Mouse (Mus musculus) kidney, postnatal 36 days (tissue): ENCODE data around the gene Fbxo41.
A peak's percentile ranks its signal among the peaks of the same experiment; 100 is the strongest.

ENCODE experiments used
- DNase-seq, 2 experiments: peaks; one replicate each; pipeline ENCODE4 v3.0.0; 2021 to 2022; ENCODE audit warnings: mixed read lengths in 2 of 2

Fbxo41 gene

DNA sequence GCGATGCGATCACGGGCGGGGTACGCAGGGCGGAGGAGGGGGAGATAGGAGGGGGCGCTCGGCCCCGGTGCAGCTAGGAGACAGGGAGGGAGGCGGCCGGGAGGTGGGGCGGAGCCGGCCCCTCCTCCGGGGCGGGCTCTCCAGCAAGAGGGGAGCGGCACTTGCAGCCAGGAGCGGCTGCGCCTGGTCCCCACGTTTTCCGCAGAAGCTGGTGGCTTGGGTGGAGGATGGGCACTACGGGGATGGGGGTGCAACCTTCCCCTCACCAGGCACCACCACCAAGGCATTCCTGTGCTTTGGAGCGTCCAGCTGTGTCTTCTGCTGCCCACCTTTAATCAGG, at the start of gene Fbxo41:
Gene Fbxo41, minus strand, starts transcription at position 84 of the 340 bp plus-strand sequence.
- peak; percentile 4 to 28 for DNase-seq

- no peak for DNase-seq
These were observed 44.8 kb upstream of the Fbxo41 start for GRCm38 (mm10) chr6:85547642-85548041.

DNA sequence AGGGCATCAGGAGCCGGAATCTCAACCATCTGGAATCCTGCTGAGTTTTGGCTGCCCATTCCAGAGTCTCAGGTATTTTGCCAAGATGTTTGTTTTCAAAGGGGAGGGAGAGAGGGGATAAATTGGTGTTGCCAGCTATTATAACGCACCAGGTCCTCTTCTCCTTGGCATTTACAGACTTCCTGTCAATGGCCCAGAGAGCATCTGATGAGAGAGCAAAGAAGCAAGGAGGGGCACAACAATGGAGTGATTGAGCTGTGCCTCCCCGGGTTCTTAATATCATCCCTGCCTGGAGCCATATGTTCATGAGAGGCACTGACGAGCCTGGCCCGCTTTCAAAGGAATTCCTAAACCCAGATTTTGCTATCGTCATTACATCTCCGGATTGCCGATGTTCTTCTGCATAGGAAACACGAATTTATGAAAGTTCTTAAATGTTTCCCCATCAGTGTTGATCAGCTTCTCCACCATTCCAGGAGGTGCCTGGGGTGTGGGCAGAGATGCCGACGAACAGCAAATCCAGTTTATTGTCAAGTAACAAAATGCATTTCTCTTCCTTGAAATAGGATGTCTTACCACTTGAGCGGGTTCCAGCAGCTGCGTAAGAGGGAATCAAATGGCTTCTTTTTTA, 41.6 kb upstream of the Fbxo41 start:
- DNase-seq = no peak

GRCm38 (mm10) chr6:85543351-85544175, 40.8 kb upstream of the Fbxo41 start:
- no peak for DNase-seq

GRCm38 (mm10) chr6:85522825-85523224, 20.0 kb upstream of the Fbxo41 start:
- no peak for DNase-seq

DNA sequence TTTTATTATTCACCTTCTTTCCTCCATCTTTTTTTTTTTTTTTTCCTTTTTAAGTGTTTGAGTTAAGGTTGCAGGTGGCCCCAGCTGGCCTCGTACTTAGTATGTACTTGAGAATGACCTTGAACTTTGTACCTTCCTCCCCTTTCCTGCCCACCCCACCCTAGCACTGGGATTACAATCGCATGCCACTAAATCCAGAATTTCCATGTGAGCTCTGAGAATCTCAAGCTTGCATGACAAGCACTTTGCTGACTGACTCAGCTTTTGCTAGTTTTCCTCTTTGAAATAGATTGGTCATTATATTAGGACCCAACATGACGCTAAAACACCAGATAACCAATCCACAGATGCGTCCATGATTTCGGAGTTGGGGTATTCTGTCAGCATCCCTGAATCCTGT, 19.2 kb upstream of the Fbxo41 start:
- DNase-seq = no peak

- DNase-seq = no peak
These were observed 15.4 kb upstream of the Fbxo41 start for GRCm38 (mm10) chr6:85518091-85518693.

DNA sequence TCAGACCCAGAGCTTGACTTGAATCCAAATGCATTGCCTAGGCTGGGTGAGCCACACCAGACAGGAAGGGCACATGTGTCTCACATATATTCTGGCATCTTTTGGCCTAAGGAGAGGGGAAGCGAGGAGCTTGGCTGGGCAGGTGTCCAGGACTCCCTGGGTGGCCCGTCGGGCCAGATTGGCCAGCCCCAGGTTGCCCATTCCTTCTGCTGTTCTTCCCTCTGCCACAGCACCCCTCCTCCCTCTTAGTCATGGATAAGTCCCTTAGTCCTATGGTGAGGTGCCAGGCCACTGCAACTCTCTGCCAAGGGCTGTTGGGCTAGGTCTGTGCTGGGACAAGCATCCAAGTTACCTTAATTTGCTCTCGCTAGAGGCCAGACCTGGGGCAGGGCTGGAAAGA, 13.1 kb upstream of the Fbxo41 start:
- DNase-seq = no peak

GRCm38 (mm10) chr6:85513531-85513910, 10.7 kb upstream of the Fbxo41 start, which contains the start of gene Egr4:
Egr4 (minus strand) TSS chr6:85513589.
- peak in 1 of 2 experiments; percentile 10 for DNase-seq

DNA sequence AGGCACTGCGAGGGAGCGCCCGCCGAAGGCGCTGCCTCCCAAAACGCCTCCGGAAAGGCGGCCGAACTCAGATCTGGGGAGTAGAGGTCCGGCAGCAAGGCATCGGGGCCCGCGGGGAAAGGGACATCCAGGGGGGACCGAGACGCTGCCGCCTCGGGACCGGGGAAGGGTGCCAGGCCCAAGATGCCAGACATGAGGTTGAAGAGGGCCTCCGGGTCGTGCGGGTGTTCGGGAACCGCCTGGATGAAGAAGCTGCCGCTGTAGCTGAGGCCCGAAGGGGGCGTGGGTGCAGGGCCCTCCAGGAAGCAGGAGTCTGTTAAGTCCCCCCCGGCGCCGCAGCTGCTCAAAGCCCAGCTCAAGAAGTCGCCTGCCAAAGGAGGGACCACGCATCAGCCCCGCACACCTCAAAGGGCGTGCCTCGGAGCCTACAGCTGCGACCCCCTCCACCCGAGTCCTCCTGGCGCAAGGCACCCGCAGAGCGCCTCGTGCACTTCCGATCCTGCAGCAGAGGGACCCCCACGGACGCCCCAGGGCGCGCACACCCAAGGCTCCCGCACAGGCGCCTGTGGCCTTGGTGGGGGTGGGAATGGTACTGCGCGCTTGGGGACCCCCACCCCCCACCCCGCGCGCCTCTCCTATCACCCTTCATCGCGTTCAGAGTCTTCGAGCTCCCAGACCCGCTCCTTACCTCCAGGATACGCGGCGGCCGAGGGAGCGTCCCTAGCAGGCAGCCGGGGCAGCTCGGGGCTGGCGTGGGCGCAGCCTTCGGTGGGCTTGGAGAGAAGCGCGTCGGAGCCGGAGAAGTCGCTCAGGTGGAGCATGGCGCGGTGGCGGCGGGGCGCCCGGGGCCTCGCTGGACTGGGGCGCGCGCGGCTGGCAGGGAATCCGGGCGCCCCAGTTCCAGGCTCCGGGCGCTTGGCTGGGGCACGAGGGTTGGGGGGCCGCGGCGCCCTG, 10.1 kb upstream of the Fbxo41 start:
- DNase-seq = no peak

- DNase-seq = no peak
These were observed 9.3 kb upstream of the Fbxo41 start for GRCm38 (mm10) chr6:85512056-85512440.

- DNase-seq = peak; percentile 9 to 73
These were observed 8.7 kb upstream of the Fbxo41 start for GRCm38 (mm10) chr6:85511286-85512055.

- peak; percentile 39 to 76 for DNase-seq
These were observed 7.7 kb upstream of the Fbxo41 start for GRCm38 (mm10) chr6:85510476-85510875.

DNA sequence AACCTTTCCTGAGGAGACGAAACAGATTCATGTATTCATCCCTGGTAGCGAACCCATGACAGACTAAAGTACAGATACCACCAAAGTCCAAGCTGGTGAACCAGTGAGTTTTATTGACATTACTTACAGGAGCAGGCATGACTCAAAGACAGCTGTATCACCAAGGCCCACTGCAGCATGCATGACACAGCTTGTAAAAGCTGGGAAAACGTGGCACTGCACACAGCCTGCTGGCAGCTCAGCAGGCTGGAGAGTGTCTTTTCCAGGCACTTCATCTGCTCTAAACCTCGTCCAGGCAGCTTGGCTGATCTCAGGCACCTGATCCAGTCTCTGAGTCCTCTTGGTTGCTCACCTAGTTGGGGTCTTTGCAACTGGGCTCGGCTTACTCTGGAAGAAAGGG, 5.8 kb upstream of the Fbxo41 start:
- DNase-seq = no peak

GRCm38 (mm10) chr6:85504908-85505307, 2.1 kb upstream of the Fbxo41 start:
- DNase-seq = no peak

DNA sequence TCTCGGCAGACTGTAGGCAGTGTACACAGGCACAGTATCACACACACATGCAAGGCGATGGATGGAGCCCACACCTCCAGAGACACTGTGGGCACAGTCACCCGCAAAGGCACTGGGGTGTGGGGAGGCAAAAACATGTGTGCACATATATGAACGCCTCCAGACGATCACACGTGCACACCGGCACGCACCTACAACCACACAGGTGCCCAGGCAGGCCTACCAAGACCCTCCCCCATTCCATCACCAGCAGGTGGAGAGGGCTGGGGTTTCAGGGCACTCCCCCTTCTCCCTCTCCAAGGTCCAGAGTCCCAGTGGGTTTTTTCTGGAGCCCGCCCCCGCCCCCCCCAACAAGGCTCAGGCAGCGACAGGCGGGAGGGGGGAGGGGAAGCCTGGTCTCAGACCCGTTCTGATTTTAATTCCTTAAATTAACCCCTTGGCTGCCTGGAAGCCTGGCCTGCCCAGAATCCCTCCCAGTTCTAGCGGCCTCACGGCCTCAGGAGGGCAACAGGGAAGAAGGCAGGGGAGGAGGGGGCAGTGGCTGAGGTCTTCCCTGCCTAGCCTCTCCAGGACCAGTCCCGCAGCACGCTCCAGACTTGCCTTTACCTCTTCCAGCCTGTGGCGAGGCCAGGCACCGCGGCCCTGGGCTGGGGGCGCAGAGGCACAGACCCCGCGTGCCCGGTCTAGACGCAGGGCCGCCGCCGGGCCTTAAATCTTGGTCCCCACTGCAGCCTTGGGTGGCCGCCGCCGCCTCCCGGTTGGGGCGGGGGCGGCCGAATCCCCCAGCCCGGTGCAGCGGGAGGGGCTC, 487 bp downstream of the Fbxo41 start:
- DNase-seq = no peak

GRCm38 (mm10) chr6:85501571-85502102, 1.2 kb downstream of the Fbxo41 start:
- DNase-seq = no peak

GRCm38 (mm10) chr6:85500416-85500815, 2.4 kb downstream of the Fbxo41 start:
- no peak for DNase-seq

DNA sequence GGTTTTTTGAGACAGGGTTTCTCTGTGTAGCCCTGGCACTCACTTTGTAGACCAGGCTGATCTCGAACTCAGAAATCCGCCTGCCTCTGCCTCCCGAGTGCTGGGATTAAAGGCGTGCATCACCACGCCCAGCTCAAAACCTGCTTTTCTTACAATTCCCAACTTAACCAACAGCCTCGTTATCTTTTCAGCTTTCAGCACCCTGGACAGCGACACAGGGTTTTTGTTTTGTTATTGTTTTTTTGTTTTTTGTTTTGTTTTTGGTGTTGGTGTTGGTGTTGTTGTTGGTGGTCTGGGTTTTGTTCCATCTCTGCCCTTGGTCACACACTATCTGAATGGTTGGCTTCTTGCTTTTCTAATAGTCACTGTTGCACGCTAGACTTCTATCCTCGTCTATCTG, 4.6 kb downstream of the Fbxo41 start:
- DNase-seq = peak in 1 of 2 experiments; percentile 32

- no peak for DNase-seq
These were observed 5.8 kb downstream of the Fbxo41 start for GRCm38 (mm10) chr6:85496976-85497375.

- DNase-seq = no peak
These were observed 11.2 kb downstream of the Fbxo41 start for GRCm38 (mm10) chr6:85491606-85492005.
